Mouse (Mus musculus): ENCODE results near the gene Ss18l1. TPM values are rescaled to one million over a fixed set of nuclear protein-coding genes. Genes with fewer than 3 reads are reported as not detected.
A peak's percentile ranks its signal among the peaks of the same experiment; 100 is the strongest.

The Ss18l1 gene
- total RNA-seq, 2 experiments from 2014 or later: 1.2 to 2.1 TPM

- DNase-seq: no peak
- intact Hi-C loops (cut with DNase I): no loop called here
Observed at GRCm38 (mm10) chr2:180077622-180078021, 35.3 kb downstream of the Ss18l1 start.

DNA sequence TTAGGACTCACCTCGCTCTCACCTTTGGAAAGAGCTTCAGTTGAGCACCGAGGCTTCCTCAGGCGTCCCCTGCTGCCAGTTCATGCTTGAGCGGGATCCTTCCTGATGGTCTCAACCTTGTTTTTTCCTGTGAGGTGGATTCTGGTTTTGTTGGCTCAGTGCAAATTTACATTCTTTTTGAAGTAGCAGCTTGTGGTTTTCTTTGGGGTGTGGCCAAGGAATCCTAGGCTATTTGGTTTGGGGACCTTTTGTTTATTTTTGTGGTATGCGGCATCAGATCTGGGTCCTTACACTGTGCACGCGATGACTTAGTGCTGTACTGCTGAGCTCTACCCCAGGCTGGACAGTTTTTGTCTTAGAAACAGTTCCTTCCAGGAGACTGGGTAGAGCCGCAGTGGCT lies 38.4 kb downstream of the Ss18l1 start:
- DNase-seq: no peak
- intact Hi-C loops (cut with DNase I): no loop called here

DNA sequence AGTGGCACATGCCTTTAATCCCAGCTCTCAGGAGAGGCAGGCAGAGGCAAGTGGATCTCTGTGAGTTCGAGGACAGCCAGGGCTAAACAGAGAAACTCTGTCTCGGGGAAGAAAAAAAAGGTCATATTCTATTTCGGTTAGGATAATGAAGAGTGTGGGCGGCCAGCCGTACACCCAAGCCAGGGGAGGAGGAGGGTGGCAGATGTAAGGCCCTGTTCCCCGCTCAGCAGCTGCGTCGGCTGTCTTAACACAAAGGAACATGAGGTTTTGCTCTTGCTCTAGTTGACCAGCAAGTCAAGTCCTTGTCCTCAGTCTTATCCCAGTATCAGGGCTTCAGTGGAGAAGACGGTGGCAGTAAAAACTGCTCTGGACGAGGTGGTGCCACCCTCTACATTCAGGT lies 40.8 kb downstream of the Ss18l1 start:
- DNase-seq: no peak

DNA sequence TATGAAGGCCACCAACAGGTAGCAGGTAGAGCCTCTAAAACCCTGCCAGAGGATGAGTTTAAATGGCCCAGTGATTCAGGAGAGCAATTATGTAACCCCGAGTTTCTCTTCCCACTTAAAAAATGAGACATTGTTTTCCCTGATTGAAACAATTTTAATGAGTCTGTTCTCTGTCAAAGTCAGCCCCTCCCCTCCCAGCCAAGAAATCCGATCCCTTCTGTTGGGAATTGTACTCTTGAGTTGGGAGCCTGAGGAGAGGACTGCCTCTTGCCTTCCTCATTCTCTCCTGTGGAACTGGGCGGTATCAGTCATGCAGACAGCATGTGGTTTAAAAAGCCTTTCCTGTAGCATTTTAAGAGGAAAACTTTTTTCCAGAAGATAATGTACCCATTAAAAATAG lies 42.3 kb downstream of the Ss18l1 start:
- intact Hi-C loops (cut with DNase I): no loop called here
- DNase-seq: no peak

More for the DNA sequence above, 40.8 kb downstream of the Ss18l1 start:
- intact Hi-C loops (cut with DNase I): no loop called here

- intact Hi-C loops (cut with DNase I): loop anchor here (5.0 kb wide), 1 partner anchor 56 kb away; no protein-coding TSS in a partner anchor
- DNase-seq: no peak
Observed at GRCm38 (mm10) chr2:180085926-180086636, 43.8 kb downstream of the Ss18l1 start.

GRCm38 (mm10) chr2:180086637-180087027 lies 44.3 kb downstream of the Ss18l1 start:
- intact Hi-C loops (cut with DNase I): loop anchor here (5.0 kb wide), 1 partner anchor 56 kb away; no protein-coding TSS in a partner anchor
- DNase-seq: no peak

GRCm38 (mm10) chr2:180087472-180087871 lies 45.2 kb downstream of the Ss18l1 start:
- intact Hi-C loops (cut with DNase I): loop anchor here (5.0 kb wide), 1 partner anchor 55 kb away; no protein-coding TSS in a partner anchor
- DNase-seq: no peak

GRCm38 (mm10) chr2:180090285-180090684 lies 48.0 kb downstream of the Ss18l1 start:
- no peak for DNase-seq

GRCm38 (mm10) chr2:180095711-180096110 lies 53.4 kb downstream of the Ss18l1 start:
- intact Hi-C loops (cut with DNase I): no loop called here
- DNase-seq: no peak

More at GRCm38 (mm10) chr2:180090285-180090684, 48.0 kb downstream of the Ss18l1 start:
- intact Hi-C loops (cut with DNase I): no loop called here

- intact Hi-C loops (cut with DNase I): no loop called here
- DNase-seq: peak in 1 of 2 experiments; percentile 8
Observed at GRCm38 (mm10) chr2:180097585-180097984, 55.3 kb downstream of the Ss18l1 start.

- DNase-seq: peak in 1 of 2 experiments; percentile 9
- intact Hi-C loops (cut with DNase I): no loop called here
Observed at GRCm38 (mm10) chr2:180098167-180098566, 55.9 kb downstream of the Ss18l1 start.

- intact Hi-C loops (cut with DNase I): no loop called here
- DNase-seq: peak in 1 of 2 experiments; percentile 7
Observed at GRCm38 (mm10) chr2:180099529-180099928, 57.2 kb downstream of the Ss18l1 start.

- intact Hi-C loops (cut with DNase I): no loop called here
Observed at GRCm38 (mm10) chr2:180103151-180103977, 61.1 kb downstream of the Ss18l1 start.

DNA sequence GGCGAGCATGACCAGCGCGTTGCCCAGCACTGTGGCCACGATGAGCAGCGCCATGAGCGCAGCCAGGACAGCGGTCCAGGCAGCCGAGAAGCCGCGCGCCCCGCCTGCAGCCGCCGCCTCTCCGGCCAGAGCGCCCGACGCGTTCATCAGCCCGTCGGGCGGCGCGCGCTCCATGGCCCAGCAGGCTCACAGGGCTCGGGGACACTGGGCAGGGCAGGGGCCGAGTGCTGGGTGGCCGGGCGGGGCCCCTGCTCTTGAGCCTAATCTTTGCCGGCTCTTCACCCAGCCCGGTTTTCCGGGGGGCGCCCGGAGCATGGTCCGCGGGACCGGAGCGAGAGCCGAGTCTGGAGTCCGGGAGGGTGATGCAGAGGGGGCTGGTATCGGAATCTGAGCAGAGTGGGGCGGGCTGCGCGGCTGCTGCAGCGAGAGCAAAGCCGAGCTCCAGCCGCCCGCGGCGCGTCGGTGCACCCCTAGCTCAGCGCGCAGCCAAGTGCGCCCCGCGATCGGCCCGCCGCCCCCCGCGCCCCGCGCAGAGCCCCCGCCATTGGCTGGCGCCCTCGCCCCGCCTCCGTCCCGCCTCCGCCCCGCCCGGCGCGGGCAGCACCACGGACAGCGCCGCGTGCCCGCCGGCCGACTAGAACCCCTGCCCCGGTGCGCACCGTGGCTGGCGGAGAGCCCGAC lies 61.8 kb downstream of the Ss18l1 start, which contains the start of gene Hrh3:
Gene Hrh3 (minus strand): TSS at position 511 of the 681 bp plus-strand sequence.
- DNase-seq: peak; percentile 57 to 73
- intact Hi-C loops (cut with DNase I): no loop called here

More at GRCm38 (mm10) chr2:180103151-180103977, 61.1 kb downstream of the Ss18l1 start:
- peak in 1 of 2 experiments; percentile 10 for DNase-seq

DNA sequence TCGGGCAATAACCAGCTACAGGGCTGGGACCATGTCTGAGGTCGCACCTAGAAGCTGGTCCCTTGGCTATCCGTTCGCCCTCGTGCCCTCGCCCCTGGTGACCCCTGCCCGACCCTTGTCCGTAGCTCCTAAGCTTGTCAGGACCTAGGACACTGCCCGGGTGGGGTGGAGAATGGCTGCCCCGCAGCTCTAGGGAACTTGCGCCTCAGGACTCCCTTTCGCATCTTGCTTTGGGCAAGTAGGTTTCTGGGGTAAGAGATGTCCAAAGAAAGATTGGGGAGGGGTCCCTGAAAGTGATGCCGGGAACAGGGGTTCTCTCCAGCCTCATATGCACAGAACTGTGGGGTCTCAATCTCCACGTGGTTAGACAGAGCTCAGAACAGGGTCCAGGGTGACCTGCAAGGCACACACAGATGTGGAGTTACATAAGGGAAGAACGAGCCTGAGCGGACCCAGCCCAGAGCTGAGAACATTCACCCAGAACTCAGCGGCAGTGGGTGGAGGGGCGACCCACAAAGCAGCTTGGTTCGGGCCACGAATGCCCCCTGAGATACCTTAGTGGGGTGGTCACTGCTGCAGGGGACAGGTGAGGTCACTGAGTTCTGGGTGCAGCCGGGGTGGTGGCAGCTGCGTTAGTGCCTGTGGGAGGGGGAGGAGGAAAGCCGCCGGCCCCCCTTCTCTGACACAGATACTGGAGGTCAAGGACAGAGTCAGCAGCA lies 62.5 kb downstream of the Ss18l1 start:
- intact Hi-C loops (cut with DNase I): no loop called here
- DNase-seq: peak in 1 of 2 experiments; percentile 14

DNA sequence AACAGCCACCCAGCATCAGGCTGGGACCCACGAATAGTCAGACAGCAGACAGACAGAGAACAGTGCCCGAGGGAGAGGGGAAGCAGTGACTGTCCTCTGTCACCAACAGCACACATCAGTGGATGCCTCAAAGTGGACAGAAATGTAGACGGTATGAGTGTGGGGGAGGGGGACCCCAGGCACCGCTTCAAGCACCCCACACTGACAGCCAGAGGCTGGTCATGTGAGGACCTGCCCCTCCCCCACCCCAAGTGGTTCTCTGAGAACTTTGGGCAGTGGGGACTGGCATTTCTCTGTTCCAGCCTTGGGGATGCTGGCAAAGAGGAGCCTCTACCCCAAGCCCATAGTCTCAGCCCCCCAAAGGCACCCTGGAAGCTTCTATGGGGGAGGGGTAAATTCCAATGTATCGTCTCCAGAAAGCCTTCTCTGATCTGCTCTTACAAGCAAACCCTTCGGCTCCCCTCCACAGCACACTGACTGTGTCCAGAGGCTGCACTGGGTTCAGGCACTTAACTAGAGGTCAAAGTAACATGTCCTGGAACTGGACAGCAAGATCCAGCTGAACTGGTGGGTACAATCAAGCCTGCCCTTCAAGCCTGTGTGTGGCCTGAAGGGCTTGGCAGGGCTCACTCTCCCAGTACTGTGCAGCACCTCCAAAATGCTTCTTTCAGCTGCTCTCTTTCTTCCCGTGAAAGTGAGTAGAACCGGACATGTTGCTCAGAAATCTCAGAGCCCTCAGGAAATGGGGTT lies 63.3 kb downstream of the Ss18l1 start:
- DNase-seq: peak in 1 of 2 experiments; percentile 8
- intact Hi-C loops (cut with DNase I): no loop called here

- DNase-seq: no peak
- intact Hi-C loops (cut with DNase I): no loop called here
Observed at GRCm38 (mm10) chr2:180107081-180107480, 64.8 kb downstream of the Ss18l1 start.

DNA sequence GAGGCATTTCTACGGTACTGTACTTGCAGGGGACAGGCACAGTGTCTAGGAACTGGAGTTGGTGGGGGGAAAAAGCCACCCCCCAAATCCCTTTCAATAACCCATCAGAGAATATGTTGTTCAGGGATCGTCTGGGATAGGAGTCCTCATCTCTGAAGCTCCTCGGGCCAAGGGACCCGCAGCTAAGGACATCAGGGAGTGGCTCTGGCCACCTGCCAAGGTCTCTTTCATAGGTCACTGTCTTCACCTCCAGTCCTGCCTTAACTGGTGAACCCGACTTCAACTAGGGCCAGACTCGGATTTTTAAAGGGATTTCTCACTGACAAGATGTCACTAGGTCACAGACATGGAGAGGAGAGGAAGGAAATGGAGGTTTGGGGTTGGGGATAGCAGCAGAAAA lies 66.0 kb downstream of the Ss18l1 start:
- DNase-seq: peak in 1 of 2 experiments; percentile 9
- intact Hi-C loops (cut with DNase I): no loop called here
